Mouse (Mus musculus) MEL (cell line): ENCODE data around the gene Fbxo45. TPM values are rescaled to one million over a fixed set of nuclear protein-coding genes. Genes with fewer than 3 reads are reported as not detected.

Experiments
- DNase-seq: peaks from one replicate; pipeline ENCODE4 v3.0.0; 2011; ENCODE audit warnings: low read depth, low spot score
- H3K27ac ChIP-seq: 2 replicates; pipeline ENCODE4 v1.5.1; 2012; ENCODE audit warnings: low read depth, mild to moderate bottlenecking, control low read depth, low read length, moderate library complexity; ENCODE audit not compliant: control insufficient read depth
- H3K27me3 ChIP-seq, 2 experiments: fragments of 150-350 bp in 1 of 2; sonication (generic) in 1 of 2; 2 replicates each; pipeline ENCODE4 v1.6.1; 2012; ENCODE audit warnings: low read length in 2 of 2, mild to moderate bottlenecking in 2 of 2, improper control_type of control experiment in 1 of 2, moderate library complexity in 1 of 2; ENCODE audit not compliant: insufficient read depth in 2 of 2, control insufficient read depth in 1 of 2
- H3K36me3 ChIP-seq, 2 experiments: 2 replicates each; pipeline ENCODE4 v1.6.1; 2012 to 2014; ENCODE audit warnings: low read length in 2 of 2, improper control_type of control experiment in 1 of 2, inconsistent platforms in 1 of 2, mild to moderate bottlenecking in 1 of 2; ENCODE audit not compliant: insufficient read depth in 2 of 2, control insufficient read depth in 1 of 2
- H3K4me1 ChIP-seq, 2 experiments: fragments of 150-350 bp in 1 of 2; sonication (generic) in 1 of 2; 2 replicates each; pipeline ENCODE4 v1.6.1; 2012; ENCODE audit warnings: low read length in 2 of 2, improper control_type of control experiment in 1 of 2, mild to moderate bottlenecking in 1 of 2; ENCODE audit not compliant: insufficient read depth in 2 of 2, control insufficient read depth in 1 of 2
- H3K4me3 ChIP-seq, 2 experiments: fragments of 150-350 bp in 1 of 2; sonication (generic) in 1 of 2; 2 replicates each; pipeline ENCODE4 v1.5.1; 2012; ENCODE audit warnings: low read depth in 2 of 2, low read length in 2 of 2, mild to moderate bottlenecking in 2 of 2, moderate library complexity in 2 of 2, control low read depth in 1 of 2, improper control_type of control experiment in 1 of 2; ENCODE audit not compliant: control insufficient read depth in 1 of 2, insufficient read depth in 1 of 2
- H3K79me2 ChIP-seq: 2 replicates; pipeline ENCODE4 v1.6.1; 2012; ENCODE audit warnings: mild to moderate bottlenecking, low read length, moderate library complexity; ENCODE audit not compliant: control insufficient read depth, poor library complexity, insufficient read depth
- H3K9ac ChIP-seq: 2 replicates; pipeline ENCODE4 v1.6.1; 2012; ENCODE audit warnings: low read depth, mild to moderate bottlenecking, control low read depth, low read length, moderate library complexity; ENCODE audit not compliant: control insufficient read depth, poor library complexity, severe bottlenecking
- H3K9me3 ChIP-seq: fragments of 150-350 bp; sonication (generic); replicated peaks from 2 replicates; pipeline ENCODE4 v1.6.1; 2012; ENCODE audit warnings: mild to moderate bottlenecking, low read length, improper control_type of control experiment, moderate library complexity; ENCODE audit not compliant: insufficient read depth
- BHLHE40 ChIP-seq: IDR thresholded peaks from 2 replicates; pipeline ENCODE4 v1.6.1; 2012; ENCODE audit warnings: low read depth, mild to moderate bottlenecking, inconsistent platforms, low read length, improper control_type of control experiment, borderline replicate concordance
- CHD1 ChIP-seq: IDR thresholded peaks from 2 replicates; pipeline ENCODE4 v1.6.1; 2012; ENCODE audit warnings: low read depth, mild to moderate bottlenecking, inconsistent platforms, low read length, improper control_type of control experiment
- CHD2 ChIP-seq: IDR thresholded peaks from 2 replicates; pipeline ENCODE4 v1.6.1; 2011; ENCODE audit warnings: low read length, improper control_type of control experiment
- CTCF ChIP-seq, 3 experiments: IDR thresholded peaks in 2 of 3; conservative IDR thresholded peaks in 1 of 3; 2 replicates each; pipeline ENCODE4 v1.5.1; 2011 to 2012; ENCODE audit warnings: low read length in 3 of 3, low read depth in 2 of 3, mild to moderate bottlenecking in 2 of 3, improper control_type of control experiment in 1 of 3, inconsistent platforms in 1 of 3, mixed read lengths in 1 of 3, moderate library complexity in 1 of 3; ENCODE audit not compliant: control insufficient read depth in 1 of 3, insufficient read depth in 1 of 3, poor library complexity in 1 of 3, severe bottlenecking in 1 of 3
- EP300 ChIP-seq, 2 experiments: IDR thresholded peaks; 2 replicates each; pipeline ENCODE4 v1.6.1; 2011; ENCODE audit warnings: improper control_type of control experiment in 2 of 2, low read length in 2 of 2, low read depth in 1 of 2, mild to moderate bottlenecking in 1 of 2
- GATA1 ChIP-seq: IDR thresholded peaks from 2 replicates; pipeline ENCODE4 v1.6.1; 2011; ENCODE audit warnings: low read depth, low read length, improper control_type of control experiment
- KAT2A ChIP-seq: conservative IDR thresholded peaks from 2 replicates; pipeline ENCODE4 v1.6.1; 2012; ENCODE audit warnings: low read depth, low read length, improper control_type of control experiment, inconsistent platforms
- MAFK ChIP-seq: IDR thresholded peaks from 2 replicates; pipeline ENCODE4 v1.6.1; 2011; ENCODE audit warnings: low read depth, mild to moderate bottlenecking, low read length, improper control_type of control experiment, borderline replicate concordance
- MAZ ChIP-seq: IDR thresholded peaks from 2 replicates; pipeline ENCODE4 v1.6.1; 2012; ENCODE audit warnings: low read depth, mild to moderate bottlenecking, inconsistent platforms, low read length, improper control_type of control experiment
- MEF2A ChIP-seq: IDR thresholded peaks from 2 replicates; pipeline ENCODE4 v1.6.1; 2014; ENCODE audit warnings: low read depth, mild to moderate bottlenecking, inconsistent platforms, low read length, improper control_type of control experiment; ENCODE audit not compliant: poor library complexity, insufficient replicate concordance, severe bottlenecking; ENCODE audit errors: extremely low read depth
- NELFE ChIP-seq: IDR thresholded peaks from 2 replicates; pipeline ENCODE4 v1.6.1; 2011; ENCODE audit warnings: low read depth, low read length, improper control_type of control experiment
- NRF1 ChIP-seq: IDR thresholded peaks from 2 replicates; pipeline ENCODE4 v1.6.1; 2014; ENCODE audit warnings: low read depth, mild to moderate bottlenecking, inconsistent platforms, low read length, improper control_type of control experiment, moderate library complexity; ENCODE audit not compliant: poor library complexity, insufficient read depth, severe bottlenecking
- POLR2A ChIP-seq, 2 experiments: IDR thresholded peaks; 2 replicates each; pipeline ENCODE4 v1.6.1; 2011 to 2012; ENCODE audit warnings: low read length in 2 of 2, mild to moderate bottlenecking in 2 of 2, control low read depth in 1 of 2, improper control_type of control experiment in 1 of 2, low read depth in 1 of 2, moderate library complexity in 1 of 2; ENCODE audit not compliant: control insufficient read depth in 1 of 2, insufficient read depth in 1 of 2, poor library complexity in 1 of 2
- POLR2AphosphoS5 ChIP-seq: IDR thresholded peaks from 2 replicates; pipeline ENCODE4 v1.6.1; 2012; ENCODE audit warnings: low read depth, borderline replicate concordance, mild to moderate bottlenecking, inconsistent platforms, low read length, moderate library complexity, mixed read lengths
- RAD21 ChIP-seq: IDR thresholded peaks from 2 replicates; pipeline ENCODE4 v1.6.1; 2011; ENCODE audit warnings: mild to moderate bottlenecking, low read depth, low read length, improper control_type of control experiment
- SMC3 ChIP-seq: IDR thresholded peaks from 2 replicates; pipeline ENCODE4 v1.6.1; 2011; ENCODE audit warnings: low read depth, low read length, improper control_type of control experiment
- TAL1 ChIP-seq: IDR thresholded peaks from 2 replicates; pipeline ENCODE4 v1.6.1; 2012; ENCODE audit warnings: mild to moderate bottlenecking, inconsistent platforms, low read length, moderate library complexity, mixed read lengths
- TBP ChIP-seq: IDR thresholded peaks from 2 replicates; pipeline ENCODE4 v1.8.0; 2011; ENCODE audit warnings: low read depth, low read length, improper control_type of control experiment
- UBTF ChIP-seq: IDR thresholded peaks from 2 replicates; pipeline ENCODE4 v1.6.1; 2012; ENCODE audit warnings: low read depth, mild to moderate bottlenecking, inconsistent platforms, low read length, improper control_type of control experiment, moderate library complexity, borderline replicate concordance; ENCODE audit not compliant: insufficient read depth
- USF1 ChIP-seq: IDR thresholded peaks from 2 replicates; pipeline ENCODE4 v1.6.1; 2014; ENCODE audit warnings: low read depth, mild to moderate bottlenecking, inconsistent platforms, low read length, improper control_type of control experiment, moderate library complexity
- ZC3H11A ChIP-seq: IDR thresholded peaks from 2 replicates; pipeline ENCODE4 v1.6.1; 2012; ENCODE audit warnings: low read depth, mild to moderate bottlenecking, inconsistent platforms, low read length, improper control_type of control experiment
- ZMIZ1 ChIP-seq: IDR thresholded peaks from 2 replicates; pipeline ENCODE4 v1.6.1; 2012; ENCODE audit warnings: low read depth, mild to moderate bottlenecking, inconsistent platforms, low read length, improper control_type of control experiment, moderate library complexity
- ZNF384 ChIP-seq: IDR thresholded peaks from 2 replicates; pipeline ENCODE4 v1.6.1; 2012; ENCODE audit warnings: low read depth, mild to moderate bottlenecking, inconsistent platforms, low read length, improper control_type of control experiment
- polyA plus RNA-seq, 2 experiments: library from polyadenylated mRNA; stranded (reverse) in 1 of 2; unstranded in 1 of 2; fragments of >175 nt in 1 of 2; fragments of >200 nt in 1 of 2; gene quantifications; 2 replicates each; pipeline versions ENCODE4 v1.2.1 to v1.2.4; 2012; ENCODE audit warnings: low replicate concordance in 2 of 2, low read depth in 1 of 2; ENCODE audit not compliant: insufficient read length in 2 of 2, insufficient read depth in 1 of 2, missing spikeins in 1 of 2
- total RNA-seq: library from RNA; depleted of rRNA; stranded (reverse); fragments of 300-350 nt; gene quantifications from 2 replicates; pipeline ENCODE4 v1.2.3, GENCODE M21; 2012

The Fbxo45 gene
- total and polyA plus RNA-seq, 3 experiments = 15.4 to 19.3 TPM; not detected in 1

GRCm38 (mm10) chr16:32202681-32203080 lies 44.3 kb downstream of the Fbxo45 start:
- Histone ChIP-seq H3K27ac (no peak overlapping the region), H3K9me3 (no peaks in the 10 kb centered on the region), H3K79me2 (no peaks in the 10 kb centered on the region), H3K36me3 (no peaks in the 10 kb centered on the region), H3K4me1 (0 out of 4 replicates have a peak, but pooled peaks cover 0 to 7% of the 10 kb centered on the region in 2 experiments), H3K4me3 (no peak overlapping the region), H3K9ac (no peak overlapping the region), H3K27me3 (no peaks in the 10 kb centered on the region; a peak in 1 of 4 replicates)
- TF ChIP-seq MAZ = no peak
- TF ChIP-seq NELFE = no peak
- no peak for TF ChIP-seq TBP
- TF ChIP-seq CTCF (IDR thresholded peaks at IDR 0.05 in 2 of 3, conservative IDR thresholded peaks at IDR 0.05 in 1 of 3; ENCODE audit: control insufficient read depth in 1 of 3, insufficient read depth in 1 of 3, low read depth in 2 of 3, low read length in 3 of 3, poor library complexity in 1 of 3, severe bottlenecking in 1 of 3) = peak; percentile 35 to 68 (median 66); a peak in 5 of 6 replicates
- no peak for TF ChIP-seq CHD1
- no peak for TF ChIP-seq KAT2A
- TF ChIP-seq USF1 = no peak
- peak; percentile 69 for TF ChIP-seq ZC3H11A
- no peak for TF ChIP-seq POLR2A (IDR thresholded peaks at IDR 0.05; ENCODE audit: control insufficient read depth in 1 of 2, insufficient read depth in 1 of 2, low read depth in 1 of 2, low read length in 2 of 2, poor library complexity in 1 of 2)
- no peak for TF ChIP-seq POLR2AphosphoS5
- no peak for TF ChIP-seq NRF1
- no peak for TF ChIP-seq EP300 (IDR thresholded peaks at IDR 0.05; ENCODE audit: low read depth in 1 of 2, low read length in 2 of 2)
- TF ChIP-seq BHLHE40 = no peak
- TF ChIP-seq MAFK = no peak
- peak; percentile 64 for TF ChIP-seq RAD21
- TF ChIP-seq SMC3 = peak; percentile 77
- no peak for TF ChIP-seq TAL1
- no peak for TF ChIP-seq GATA1
- no peak for TF ChIP-seq UBTF
- TF ChIP-seq CHD2 = no peak
- DNase-seq = peak; percentile 69

GRCm38 (mm10) chr16:32201004-32201325 lies 46.0 kb downstream of the Fbxo45 start:
- no peak for DNase-seq
- TF ChIP-seq ZNF384 (no peak), RAD21 (no peak), MEF2A (no peak), ZMIZ1 (no peak), EP300 (IDR thresholded peaks at IDR 0.05; ENCODE audit: low read depth in 1 of 2, low read length in 2 of 2) (no peak), GATA1 (no peak), CHD1 (no peak)
- 0 out of 4 replicates have a peak, but pooled peaks cover 0 to 7% of the 10 kb centered on the region in 2 experiments for H3K4me1 ChIP-seq
- no peaks in the 10 kb centered on the region for H3K36me3 ChIP-seq
- H3K9ac ChIP-seq = no peak overlapping the region
- H3K27me3 ChIP-seq = no peaks in the 10 kb centered on the region; a peak in 1 of 4 replicates
- no peaks in the 10 kb centered on the region for H3K9me3 ChIP-seq
- no peak overlapping the region for H3K4me3 ChIP-seq
- no peaks in the 10 kb centered on the region for H3K79me2 ChIP-seq
- H3K27ac ChIP-seq = no peak overlapping the region
